Mouse (Mus musculus): ENCODE data around the gene F8a. TPM values are rescaled to one million over a fixed set of nuclear protein-coding genes. Genes with fewer than 3 reads are reported as not detected.
A peak's percentile ranks its signal among the peaks of the same experiment; 100 is the strongest.
"Not testable (repeated sequence)": the region's sequence is repeated elsewhere in the genome, so short reads cannot be mapped to it uniquely, and the experiment has no call there.

The F8a gene
- total and polyA plus RNA-seq, 3 experiments: 3.4 to 6.0 TPM; not detected in 1

DNA sequence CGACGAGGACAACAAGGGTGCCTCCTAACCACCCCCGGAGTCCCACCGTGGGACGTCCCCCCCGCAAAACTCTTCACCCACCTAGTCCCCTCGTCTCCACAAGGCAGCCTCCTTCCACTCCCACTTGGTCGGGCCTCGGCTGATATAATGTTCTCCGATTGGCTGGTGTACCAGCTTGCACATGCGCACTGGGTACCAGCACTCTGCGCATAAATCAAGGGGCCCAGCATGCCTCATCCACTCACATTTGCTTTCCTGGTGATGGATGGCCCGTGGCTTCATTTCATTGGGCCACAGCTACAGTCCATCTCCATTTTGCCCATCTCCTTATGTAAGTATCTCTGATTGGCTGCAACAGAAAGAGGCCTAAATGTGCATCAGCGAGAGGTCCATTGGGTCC is 37.2 kb downstream of the F8a start, which contains the start of gene Xlr3c:
TSS of gene Xlr3c (minus strand) at position 121 of the 400 bp plus-strand sequence.
- not testable (repeated sequence) for H3K4me1 ChIP-seq (ENCODE audit: control insufficient read depth in 1 of 2, insufficient read depth in 2 of 2, low read length in 2 of 2); H3K36me3 ChIP-seq (ENCODE audit: control insufficient read depth in 1 of 2, insufficient read depth in 2 of 2, low read length in 2 of 2); H3K27ac ChIP-seq (ENCODE audit: control insufficient read depth, low read depth, low read length); H3K79me2 ChIP-seq (ENCODE audit: control insufficient read depth, insufficient read depth, low read length, poor library complexity); H3K9me3 ChIP-seq (replicated peaks; ENCODE audit: insufficient read depth, low read length); H3K27me3 ChIP-seq (ENCODE audit: control insufficient read depth in 1 of 2, insufficient read depth in 2 of 2, low read length in 2 of 2)
- TF ChIP-seq NRF1 (IDR thresholded peaks at IDR 0.05; ENCODE audit: insufficient read depth, low read depth, low read length, poor library complexity, severe bottlenecking) (peak; percentile 79), POLR2A (IDR thresholded peaks at IDR 0.05; ENCODE audit: control insufficient read depth in 1 of 2, insufficient read depth in 1 of 2, low read depth in 1 of 2, low read length in 2 of 2, poor library complexity in 1 of 2) (peak in 1 of 2 experiments; percentile 60; a peak in 2 of 4 replicates), HCFC1 (IDR thresholded peaks at IDR 0.05; ENCODE audit: low read depth, low read length) (peak; percentile 68; the same call in 1 of the 2 replicates), NELFE (IDR thresholded peaks at IDR 0.05; ENCODE audit: low read depth, low read length) (peak; percentile 38; the same call in 1 of the 2 replicates)
- peak within 1 kb of the TSS; percentile 64 for H3K9ac ChIP-seq (ENCODE audit: control insufficient read depth, low read depth, low read length, poor library complexity, severe bottlenecking)
- peak within 1 kb of the TSS; percentile 62 to 74 for H3K4me3 ChIP-seq (ENCODE audit: control insufficient read depth in 1 of 2, insufficient read depth in 1 of 2, low read depth in 2 of 2, low read length in 2 of 2)
- DNase-seq (ENCODE audit: low read depth, low spot score): peak; percentile 89

Other genes with a start within 250 kb of the F8a start
- not detected in 2 replicates for gene Zfp185, start 241.0 kb upstream of the F8a start, total RNA-seq (2012; rRNA removed)
- under 1 TPM in 1 of 2 experiments, not detected in 1; 0.14 TPM for gene Zfp185, start 241.0 kb upstream of the F8a start, polyA plus RNA-seq (2012; ENCODE audit: insufficient read depth in 1 of 2, insufficient read length in 2 of 2, low read depth in 1 of 2, low replicate concordance in 2 of 2, missing spikeins in 1 of 2)
- 0.08 and 0.10 TPM in 2 replicates for gene Pnma5, start 191.2 kb upstream of the F8a start, total RNA-seq (2012; rRNA removed)
- gene Pnma5, start 191.2 kb upstream of the F8a start, polyA plus RNA-seq (2012; ENCODE audit: insufficient read depth in 1 of 2, insufficient read length in 2 of 2, low read depth in 1 of 2, low replicate concordance in 2 of 2, missing spikeins in 1 of 2): under 1 TPM in 1 of 2 experiments, not detected in 1; 0.11 TPM
- gene Pnma3, start 163.5 kb upstream of the F8a start, total RNA-seq (2012; rRNA removed): not detected in 2 replicates
- not detected for gene Pnma3, start 163.5 kb upstream of the F8a start, polyA plus RNA-seq (2012; ENCODE audit: insufficient read depth in 1 of 2, insufficient read length in 2 of 2, low read depth in 1 of 2, low replicate concordance in 2 of 2, missing spikeins in 1 of 2)
- 0.19 TPM in 1 of 2 replicates, not detected in the other for gene Xlr4a, start 145.8 kb upstream of the F8a start, total RNA-seq (2012; rRNA removed)
- under 1 TPM in 1 of 2 experiments, not detected in 1; 0.29 TPM for gene Xlr4a, start 145.8 kb upstream of the F8a start, polyA plus RNA-seq (2012; ENCODE audit: insufficient read depth in 1 of 2, insufficient read length in 2 of 2, low read depth in 1 of 2, low replicate concordance in 2 of 2, missing spikeins in 1 of 2)
- gene Xlr3a, start 131.2 kb upstream of the F8a start, total RNA-seq (2012; rRNA removed): 76.4 and 94.5 TPM in 2 replicates
- 100 to 1,000 TPM in 1 of 2 experiments, not detected in 1; 161 TPM for gene Xlr3a, start 131.2 kb upstream of the F8a start, polyA plus RNA-seq (2012; ENCODE audit: insufficient read depth in 1 of 2, insufficient read length in 2 of 2, low read depth in 1 of 2, low replicate concordance in 2 of 2, missing spikeins in 1 of 2)
- not detected in 2 replicates for gene Gm14685, start 111.2 kb upstream of the F8a start, total RNA-seq (2012; rRNA removed)
- gene Gm14685, start 111.2 kb upstream of the F8a start, polyA plus RNA-seq (2012; ENCODE audit: insufficient read depth in 1 of 2, insufficient read length in 2 of 2, low read depth in 1 of 2, low replicate concordance in 2 of 2, missing spikeins in 1 of 2): not detected
- not detected in 2 replicates for gene Xlr5b, start 79.5 kb upstream of the F8a start, total RNA-seq (2012; rRNA removed)
- not detected for gene Xlr5b, start 79.5 kb upstream of the F8a start, polyA plus RNA-seq (2012; ENCODE audit: insufficient read depth in 1 of 2, insufficient read length in 2 of 2, low read depth in 1 of 2, low replicate concordance in 2 of 2, missing spikeins in 1 of 2)
- gene DXBay18, start 78.8 kb upstream of the F8a start, total RNA-seq (2012; rRNA removed): not detected in 2 replicates
- not detected for gene DXBay18, start 78.8 kb upstream of the F8a start, polyA plus RNA-seq (2012; ENCODE audit: insufficient read depth in 1 of 2, insufficient read length in 2 of 2, low read depth in 1 of 2, low replicate concordance in 2 of 2, missing spikeins in 1 of 2)
- gene Spin2d, start 51.3 kb upstream of the F8a start, total RNA-seq (2012; rRNA removed): not detected in 2 replicates
- gene Spin2d, start 51.3 kb upstream of the F8a start, polyA plus RNA-seq (2012; ENCODE audit: insufficient read depth in 1 of 2, insufficient read length in 2 of 2, low read depth in 1 of 2, low replicate concordance in 2 of 2, missing spikeins in 1 of 2): not detected
- gene Xlr3b, start 36.1 kb upstream of the F8a start, total RNA-seq (2012; rRNA removed): 22.4 and 23.8 TPM in 2 replicates
- 10 to 100 TPM in 1 of 2 experiments, not detected in 1; 16.5 TPM for gene Xlr3b, start 36.1 kb upstream of the F8a start, polyA plus RNA-seq (2012; ENCODE audit: insufficient read depth in 1 of 2, insufficient read length in 2 of 2, low read depth in 1 of 2, low replicate concordance in 2 of 2, missing spikeins in 1 of 2)
- gene Xlr4b, start 14.0 kb upstream of the F8a start, total RNA-seq (2012; rRNA removed): 37.4 and 44.4 TPM in 2 replicates
- gene Xlr4b, start 14.0 kb upstream of the F8a start, polyA plus RNA-seq (2012; ENCODE audit: insufficient read depth in 1 of 2, insufficient read length in 2 of 2, low read depth in 1 of 2, low replicate concordance in 2 of 2, missing spikeins in 1 of 2): 10 to 100 TPM in 1 of 2 experiments, not detected in 1; 43.2 TPM
- gene Xlr4c, start 14.8 kb downstream of the F8a start, total RNA-seq (2012; rRNA removed): 12.8 and 18.6 TPM in 2 replicates
- 10 to 100 TPM in 1 of 2 experiments, not detected in 1; 37.4 TPM for gene Xlr4c, start 14.8 kb downstream of the F8a start, polyA plus RNA-seq (2012; ENCODE audit: insufficient read depth in 1 of 2, insufficient read length in 2 of 2, low read depth in 1 of 2, low replicate concordance in 2 of 2, missing spikeins in 1 of 2)
- gene Xlr3c, start 37.1 kb downstream of the F8a start, total RNA-seq (2012; rRNA removed): 68.4 and 78.0 TPM in 2 replicates
- 100 to 1,000 TPM in 1 of 2 experiments, 10 to 100 TPM in 1; 73.5 to 162 TPM for gene Xlr3c, start 37.1 kb downstream of the F8a start, polyA plus RNA-seq (2012; ENCODE audit: insufficient read depth in 1 of 2, insufficient read length in 2 of 2, low read depth in 1 of 2, low replicate concordance in 2 of 2, missing spikeins in 1 of 2)
- not detected in 2 replicates for gene Xlr5a, start 64.7 kb downstream of the F8a start, total RNA-seq (2012; rRNA removed)
- gene Xlr5a, start 64.7 kb downstream of the F8a start, polyA plus RNA-seq (2012; ENCODE audit: insufficient read depth in 1 of 2, insufficient read length in 2 of 2, low read depth in 1 of 2, low replicate concordance in 2 of 2, missing spikeins in 1 of 2): not detected
- gene Xlr5c, start 64.7 kb downstream of the F8a start, total RNA-seq (2012; rRNA removed): not detected in 2 replicates
- not detected for gene Xlr5c, start 64.7 kb downstream of the F8a start, polyA plus RNA-seq (2012; ENCODE audit: insufficient read depth in 1 of 2, insufficient read length in 2 of 2, low read depth in 1 of 2, low replicate concordance in 2 of 2, missing spikeins in 1 of 2)
- not detected in 2 replicates for gene Gm45015, start 108.5 kb downstream of the F8a start, total RNA-seq (2012; rRNA removed)
- not detected for gene Gm45015, start 108.5 kb downstream of the F8a start, polyA plus RNA-seq (2012; ENCODE audit: insufficient read depth in 1 of 2, insufficient read length in 2 of 2, low read depth in 1 of 2, low replicate concordance in 2 of 2, missing spikeins in 1 of 2)
- 4.5 and 4.8 TPM in 2 replicates for gene Zfp275, start 114.3 kb downstream of the F8a start, total RNA-seq (2012; rRNA removed)
- 1 to 10 TPM in 1 of 2 experiments, not detected in 1; 5.9 TPM for gene Zfp275, start 114.3 kb downstream of the F8a start, polyA plus RNA-seq (2012; ENCODE audit: insufficient read depth in 1 of 2, insufficient read length in 2 of 2, low read depth in 1 of 2, low replicate concordance in 2 of 2, missing spikeins in 1 of 2)
- gene Gm18336, start 170.4 kb downstream of the F8a start, total RNA-seq (2012; rRNA removed): 0.04 TPM in 1 of 2 replicates, not detected in the other
- gene Gm18336, start 170.4 kb downstream of the F8a start, polyA plus RNA-seq (2012; ENCODE audit: insufficient read depth in 1 of 2, insufficient read length in 2 of 2, low read depth in 1 of 2, low replicate concordance in 2 of 2, missing spikeins in 1 of 2): not detected
- not detected in 2 replicates for gene Zfp92, start 182.8 kb downstream of the F8a start, total RNA-seq (2012; rRNA removed)
- gene Zfp92, start 182.8 kb downstream of the F8a start, polyA plus RNA-seq (2012; ENCODE audit: insufficient read depth in 1 of 2, insufficient read length in 2 of 2, low read depth in 1 of 2, low replicate concordance in 2 of 2, missing spikeins in 1 of 2): not detected
- gene Trex2, start 207.1 kb downstream of the F8a start, total RNA-seq (2012; rRNA removed): not detected in 2 replicates
- not detected for gene Trex2, start 207.1 kb downstream of the F8a start, polyA plus RNA-seq (2012; ENCODE audit: insufficient read depth in 1 of 2, insufficient read length in 2 of 2, low read depth in 1 of 2, low replicate concordance in 2 of 2, missing spikeins in 1 of 2)
- 19.7 and 24.0 TPM in 2 replicates for gene Haus7, start 230.8 kb downstream of the F8a start, total RNA-seq (2012; rRNA removed)
- 10 to 100 TPM in 1 of 2 experiments, not detected in 1; 27.9 TPM for gene Haus7, start 230.8 kb downstream of the F8a start, polyA plus RNA-seq (2012; ENCODE audit: insufficient read depth in 1 of 2, insufficient read length in 2 of 2, low read depth in 1 of 2, low replicate concordance in 2 of 2, missing spikeins in 1 of 2)

All from MEL (cell line).